Mouse (Mus musculus) hindbrain, embryonic 14.5 days (tissue): ENCODE data around the gene Olfr155. TPM values are rescaled to one million over a fixed set of nuclear protein-coding genes. Genes with fewer than 3 reads are reported as not detected.
A peak's percentile ranks its signal among the peaks of the same experiment; 100 is the strongest.

ENCODE experiments used
- ATAC-seq: fragments of 200-750 bp; cut with Nextera tagmentation; 2 replicates; pipeline ENCODE4 v1.8.0; 2017; ENCODE audit warnings: moderate number of reproducible peaks, mild to moderate bottlenecking, moderate TSS enrichment, moderate library complexity; ENCODE audit not compliant: low FRiP score
- DNase-seq: peaks from one replicate; pipeline ENCODE4 v3.0.0-alpha.2; 2015; ENCODE audit warnings: low spot score
- H3K27ac ChIP-seq: fragments of 300-500 bp; sonication (generic); 2 replicates; pipeline ENCODE4 v1.5.1; 2014; ENCODE audit warnings: mild to moderate bottlenecking, moderate library complexity
- H3K27me3 ChIP-seq: fragments of 300-500 bp; sonication (generic); 2 replicates; pipeline ENCODE4 v1.6.1; 2014; ENCODE audit warnings: mild to moderate bottlenecking, low read length, mixed read lengths; ENCODE audit not compliant: control insufficient read depth, insufficient read depth
- H3K36me3 ChIP-seq: fragments of 300-500 bp; sonication (generic); replicated peaks from 2 replicates; pipeline ENCODE4 v1.6.1; 2014; ENCODE audit not compliant: control insufficient read depth, insufficient read depth
- H3K4me1 ChIP-seq: fragments of 300-500 bp; sonication (generic); replicated peaks from 2 replicates; pipeline ENCODE4 v1.6.1; 2014; ENCODE audit warnings: antibody characterized with exemption, low read length, mixed read lengths; ENCODE audit not compliant: control insufficient read depth, insufficient read depth
- H3K4me2 ChIP-seq: fragments of 300-500 bp; sonication (generic); replicated peaks from 2 replicates; pipeline ENCODE4 v1.6.1; 2014; ENCODE audit warnings: mild to moderate bottlenecking, moderate library complexity
- H3K4me3 ChIP-seq: fragments of 300-500 bp; sonication (generic); replicated peaks from 2 replicates; pipeline ENCODE4 v1.5.1; 2014; ENCODE audit warnings: mild to moderate bottlenecking, low read length
- H3K9ac ChIP-seq: fragments of 300-500 bp; sonication (generic); 2 replicates; pipeline ENCODE4 v1.6.1; 2014
- H3K9me3 ChIP-seq: fragments of 300-500 bp; sonication (generic); 2 replicates; pipeline ENCODE4 v1.6.1; 2016; ENCODE audit warnings: low read length; ENCODE audit not compliant: control insufficient read depth
- WGBS: fragments of 180-500 bp; shearing (Covaris S2); extraction: QIAGEN DNeasy Blood & Tissue Kit; methylation state at CpG from one replicate; pipeline ENCODE4 v1.1.7; 2014; 5-methylcytosine and 5-hydroxymethylcytosine counted together
- polyA plus RNA-seq: library from polyadenylated mRNA; unstranded; fragments of >200 nt; fragmentation: Nextera tagmentation; extraction: Ambion mirVana; gene quantifications from 2 replicates; pipeline ENCODE4 v1.2.1, GENCODE M21; 2014

Olfr155 gene
- polyA plus RNA-seq, 1 experiment from 2014 or later: not detected

DNA sequence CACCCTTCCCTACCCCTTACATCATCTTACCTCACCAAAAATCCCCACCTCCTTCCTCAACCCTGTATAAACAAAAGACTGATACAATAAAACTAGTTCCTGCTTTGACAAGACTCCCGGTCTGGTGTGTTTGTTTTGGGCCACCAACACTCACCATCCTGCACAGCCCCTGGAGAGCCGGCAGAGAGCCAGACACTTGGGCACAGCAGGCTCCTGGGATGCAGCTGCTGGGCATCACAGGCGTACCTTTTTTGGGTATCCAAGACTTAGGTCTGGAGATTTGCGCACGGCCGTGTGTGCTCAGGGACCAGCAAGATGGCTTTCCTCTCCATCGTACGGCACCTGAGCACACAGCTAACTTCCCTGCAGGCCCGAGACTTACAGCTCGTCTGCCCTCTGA, 8.5 kb downstream of the Olfr155 start:
- DNase-seq: no peak
- no peaks in the 10 kb centered on the region for H3K4me1 ChIP-seq

DNA sequence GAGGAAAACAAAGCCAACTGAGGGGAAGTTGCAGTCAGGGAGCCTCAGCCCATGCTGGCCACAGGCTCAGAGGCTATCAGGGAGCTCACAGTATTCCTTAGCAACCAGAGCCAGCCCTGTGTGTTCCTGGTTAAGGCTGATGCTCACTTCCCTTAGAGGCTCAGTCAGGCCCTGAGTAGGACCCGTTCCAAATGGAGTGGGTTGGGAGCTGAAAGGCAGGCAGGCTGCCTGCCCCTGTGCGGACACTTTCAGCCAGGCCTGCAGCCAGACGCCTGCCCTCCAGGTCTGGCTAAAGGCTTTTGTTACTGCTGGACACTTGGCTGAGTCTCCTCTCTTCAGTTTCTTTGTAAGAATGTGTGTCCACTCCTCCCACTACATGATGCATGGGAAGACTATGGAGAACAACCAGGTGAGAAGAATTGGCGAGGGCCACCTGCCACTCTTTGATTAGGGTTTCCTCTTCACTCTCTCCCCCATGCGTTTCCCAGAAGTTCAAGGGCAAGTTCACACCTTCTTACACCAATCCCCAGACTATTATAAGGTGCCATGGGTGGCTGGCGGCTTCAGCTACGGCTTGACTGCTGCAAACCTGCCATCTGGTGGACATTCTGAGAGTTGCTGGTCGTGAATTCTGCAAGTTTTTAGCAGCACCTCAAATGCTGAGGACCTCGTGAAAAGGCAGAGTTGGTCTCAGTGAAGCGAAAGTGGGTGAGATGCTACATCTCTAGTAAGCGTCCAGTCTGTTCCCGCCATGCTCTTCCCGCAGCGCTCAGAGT, 9.6 kb downstream of the Olfr155 start:
- Histone ChIP-seq H3K4me1 (no peaks in the 10 kb centered on the region), H3K9ac (no peak overlapping the region), H3K4me2 (no peak overlapping the region), H3K27ac (no peak overlapping the region), H3K27me3 (no peaks in the 10 kb centered on the region), H3K36me3 (no peaks in the 10 kb centered on the region), H3K4me3 (no peak overlapping the region), H3K9me3 (no peaks in the 10 kb centered on the region)
- DNase-seq (peak; percentile 91), ATAC-seq (no peak; the same call in 1 of the 2 replicates)
- WGBS: 16% methylated on average over 14 of the region's 14 CpGs

More for the DNA sequence above, 8.5 kb downstream of the Olfr155 start:
- Histone ChIP-seq H3K36me3 (no peaks in the 10 kb centered on the region), H3K27ac (no peak overlapping the region), H3K9me3 (no peaks in the 10 kb centered on the region), H3K27me3 (no peaks in the 10 kb centered on the region), H3K9ac (no peak overlapping the region), H3K4me3 (no peak overlapping the region), H3K4me2 (no peak overlapping the region)
- no peak for ATAC-seq
- 81% methylated on average over 10 of the region's 10 CpGs for WGBS

DNA sequence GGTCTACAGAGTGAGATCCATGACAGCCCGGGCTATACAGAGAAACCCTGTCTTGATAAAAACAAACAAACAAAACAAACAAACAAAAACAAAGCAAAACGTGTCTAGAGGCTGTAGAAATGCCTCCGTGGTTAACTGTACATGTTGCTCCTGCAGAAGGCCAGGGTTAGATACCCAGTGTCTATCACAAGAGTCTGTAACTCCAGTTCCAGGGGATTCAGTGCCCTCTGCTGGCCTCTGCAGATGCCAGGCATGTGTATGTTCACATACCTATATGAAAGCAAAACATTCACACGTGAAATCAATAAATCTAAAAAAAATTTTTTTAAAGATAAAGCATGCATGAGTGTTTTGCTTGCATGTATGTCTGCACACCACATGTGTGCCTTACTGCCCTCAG, 11.9 kb downstream of the Olfr155 start:
- Histone ChIP-seq H3K9me3 (0 out of 2 replicates have a peak, but pooled peaks cover 2% of the 10 kb centered on the region), H3K36me3 (no peaks in the 10 kb centered on the region), H3K4me1 (no peaks in the 10 kb centered on the region), H3K9ac (no peak overlapping the region), H3K4me2 (no peak overlapping the region), H3K27ac (no peak overlapping the region), H3K27me3 (no peaks in the 10 kb centered on the region), H3K4me3 (no peak overlapping the region)
- DNase-seq: no peak
- WGBS: 72% methylated on average over 4 of the region's 4 CpGs
- ATAC-seq: no peak

DNA sequence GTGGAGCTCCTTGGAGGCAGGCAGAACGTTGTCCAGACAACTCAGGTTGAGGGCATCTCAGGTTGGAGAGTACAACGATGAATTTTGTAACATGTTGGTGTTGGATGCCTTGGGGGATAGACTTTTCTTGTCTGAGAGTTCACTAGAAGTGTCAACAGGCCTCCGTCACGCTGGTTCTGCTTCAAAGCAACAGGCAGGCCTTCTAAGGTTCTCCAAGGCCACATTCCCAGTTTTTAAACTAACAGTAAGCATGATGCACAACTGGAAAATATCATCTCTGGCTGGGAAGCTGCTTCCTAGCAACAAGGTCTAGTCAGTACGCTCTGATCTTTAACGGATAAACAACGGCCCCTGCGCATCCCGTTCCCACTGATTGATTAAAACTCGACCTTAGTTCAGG, 18.5 kb downstream of the Olfr155 start:
- no peaks in the 10 kb centered on the region for H3K4me1 ChIP-seq
- 0 out of 2 replicates have a peak, but pooled peaks cover 2% of the 10 kb centered on the region for H3K9me3 ChIP-seq
- H3K36me3 ChIP-seq: no peaks in the 10 kb centered on the region
- H3K9ac ChIP-seq: no peak overlapping the region
- DNase-seq (no peak), ATAC-seq (no peak)
- H3K4me2 ChIP-seq: no peak overlapping the region
- H3K27me3 ChIP-seq: no peaks in the 10 kb centered on the region
- WGBS: 90% methylated on average over 10 of the region's 10 CpGs
- no peak overlapping the region for H3K27ac ChIP-seq
- H3K4me3 ChIP-seq: no peak overlapping the region

DNA sequence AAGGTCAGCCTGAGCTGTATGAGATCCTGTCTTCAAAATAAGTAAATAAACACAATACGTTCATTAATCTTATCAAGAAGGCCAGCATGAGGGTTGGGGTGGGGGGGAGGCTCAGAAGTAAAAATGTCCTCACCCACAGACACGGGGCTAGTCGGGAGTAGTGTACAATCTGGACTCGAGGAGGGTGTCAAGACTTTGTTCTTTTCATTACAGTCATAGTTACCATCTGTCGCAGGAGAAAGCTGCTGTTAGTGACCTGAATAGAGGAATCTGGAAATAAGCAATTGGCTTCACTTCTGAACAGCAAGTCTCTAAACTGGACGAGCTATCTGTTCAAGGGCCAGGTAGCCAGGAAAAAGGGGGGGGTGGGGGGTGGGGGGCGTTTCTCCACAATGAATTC, 23.1 kb downstream of the Olfr155 start:
- H3K27me3 ChIP-seq: no peaks in the 10 kb centered on the region
- DNase-seq: no peak
- H3K9ac ChIP-seq: peak overlapping the region; percentile 88; the same call in 1 of the 2 replicates
- peak overlapping the region; percentile 89 for H3K4me2 ChIP-seq
- H3K27ac ChIP-seq: no peak overlapping the region
- H3K9me3 ChIP-seq: no peaks in the 10 kb centered on the region
- no peaks in the 10 kb centered on the region for H3K36me3 ChIP-seq
- peak overlapping the region; percentile 97 for H3K4me3 ChIP-seq
- peaks cover 11% of the 10 kb centered on the region; the same call in 1 of the 2 replicates for H3K4me1 ChIP-seq
- WGBS: 43% methylated on average over 7 of the region's 7 CpGs
- ATAC-seq: no peak

DNA sequence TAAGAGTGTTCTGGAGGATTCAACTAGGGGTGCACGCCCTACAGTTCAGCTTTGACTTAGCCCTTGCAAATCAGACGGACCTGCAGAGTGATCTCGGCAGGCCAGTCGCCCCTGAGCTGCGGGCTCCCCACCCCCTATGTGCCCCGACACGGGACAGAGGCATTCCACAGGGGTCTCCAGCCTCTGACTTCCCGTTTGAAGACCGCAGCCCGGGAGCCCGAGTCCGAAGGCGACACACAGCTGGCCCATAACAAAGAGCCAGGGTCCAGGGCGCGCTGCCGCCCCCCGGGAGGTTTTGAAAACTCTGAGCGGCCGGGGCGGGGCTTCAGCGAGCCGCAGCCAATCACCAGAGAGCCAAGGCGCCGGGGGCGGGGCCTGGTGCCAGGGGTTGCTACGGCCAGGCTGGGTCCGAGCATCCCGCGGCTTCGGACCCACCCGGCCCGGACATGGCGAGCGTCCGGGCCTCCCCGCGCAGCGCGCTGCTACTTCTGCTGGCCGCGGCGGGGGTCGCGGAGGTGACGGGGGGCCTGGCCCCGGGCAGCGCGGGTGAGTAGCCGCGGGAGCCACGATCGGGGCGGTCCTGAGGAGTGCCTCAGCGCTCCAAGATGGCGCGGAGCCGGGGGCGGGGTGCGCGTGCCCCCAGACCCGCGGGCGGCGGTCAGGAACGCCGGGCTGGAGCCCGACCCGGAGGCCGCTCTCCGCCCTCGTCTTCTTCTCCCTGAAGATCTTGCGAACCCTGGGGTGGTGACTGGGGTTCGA, 24.0 kb downstream of the Olfr155 start, which contains the start of gene Reck:
Gene Reck (plus strand): TSS at position 371 of the 759 bp plus-strand sequence.
- no peaks in the 10 kb centered on the region for H3K27me3 ChIP-seq
- peak within 1 kb of the TSS; percentile 97 for H3K4me3 ChIP-seq
- peak within 1 kb of the TSS; percentile 88 for H3K9ac ChIP-seq
- ATAC-seq: peak; percentile 94
- H3K4me2 ChIP-seq: peak within 1 kb of the TSS; percentile 89
- H3K36me3 ChIP-seq: no peaks in the 10 kb centered on the region
- whole genome bisulfite sequencing: under 1% methylated on average over 72 of the region's 73 CpGs
- peak within 1 kb of the TSS; percentile 72 for H3K27ac ChIP-seq
- peaks cover 11% of the 10 kb centered on the region; the same call in 1 of the 2 replicates for H3K4me1 ChIP-seq
- H3K9me3 ChIP-seq: no peaks in the 10 kb centered on the region
- peak; percentile 90 for DNase-seq

DNA sequence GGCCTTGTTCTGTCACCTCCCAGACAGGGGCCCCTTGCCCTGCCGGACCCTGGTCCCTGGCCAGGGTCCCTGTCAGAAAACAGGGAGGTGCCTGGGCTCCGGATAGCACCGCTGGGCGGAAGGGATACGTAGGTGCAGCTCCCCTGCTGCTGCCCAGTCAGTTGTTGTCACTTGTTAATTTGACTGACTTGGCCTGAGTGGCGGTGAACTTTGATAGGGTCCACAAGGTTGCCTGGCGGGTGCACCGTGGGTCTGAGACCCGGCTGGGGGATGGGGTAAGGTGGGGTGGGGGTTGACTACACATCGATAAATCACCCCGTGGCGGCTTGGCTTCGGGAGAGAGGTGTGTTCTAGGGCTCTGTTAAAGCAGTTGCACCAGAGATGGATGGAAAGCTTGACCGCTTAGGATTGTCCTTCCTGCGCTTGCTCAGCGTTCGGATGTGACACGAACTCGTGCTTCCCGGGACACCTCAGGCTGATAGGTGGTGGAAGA, 24.6 kb downstream of the Olfr155 start:
- Histone ChIP-seq H3K36me3 (no peaks in the 10 kb centered on the region), H3K27me3 (no peaks in the 10 kb centered on the region), H3K4me2 (peak overlapping the region; percentile 89), H3K27ac (peak overlapping the region; percentile 72), H3K4me3 (peak overlapping the region; percentile 97), H3K9ac (peak overlapping the region; percentile 88), H3K4me1 (peaks cover 11% of the 10 kb centered on the region; the same call in 1 of the 2 replicates), H3K9me3 (no peaks in the 10 kb centered on the region)
- WGBS: under 1% methylated on average over 20 of the region's 20 CpGs
- ATAC-seq (peak; percentile 62), DNase-seq (no peak)

DNA sequence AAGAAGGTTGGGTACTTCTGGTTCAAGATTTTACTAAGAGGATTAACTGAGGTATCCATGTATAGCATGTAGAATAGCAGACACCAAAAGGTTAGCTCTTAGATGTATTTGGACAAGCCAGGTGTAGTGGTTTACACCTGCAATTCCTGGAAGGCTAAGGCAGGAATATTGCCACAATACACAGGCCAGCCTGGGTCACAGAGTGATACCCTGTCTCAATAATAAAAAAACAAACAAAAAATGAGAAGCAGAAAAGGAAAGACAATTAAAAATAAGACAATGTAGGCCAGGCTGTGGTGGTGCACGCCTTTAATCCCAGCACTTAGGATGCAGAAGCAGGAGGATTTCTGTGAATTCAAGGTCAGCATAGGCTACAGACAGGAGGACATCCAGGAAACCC, 25.9 kb downstream of the Olfr155 start:
- Histone ChIP-seq H3K36me3 (no peaks in the 10 kb centered on the region), H3K4me3 (no peak overlapping the region), H3K4me2 (no peak overlapping the region), H3K9ac (no peak overlapping the region), H3K27me3 (no peaks in the 10 kb centered on the region), H3K9me3 (no peaks in the 10 kb centered on the region), H3K4me1 (peaks cover 11% of the 10 kb centered on the region; the same call in 1 of the 2 replicates), H3K27ac (no peak overlapping the region)
- WGBS: 100% methylated on average over 1 of the region's 1 CpGs
- DNase-seq: no peak
- ATAC-seq: no peak

DNA sequence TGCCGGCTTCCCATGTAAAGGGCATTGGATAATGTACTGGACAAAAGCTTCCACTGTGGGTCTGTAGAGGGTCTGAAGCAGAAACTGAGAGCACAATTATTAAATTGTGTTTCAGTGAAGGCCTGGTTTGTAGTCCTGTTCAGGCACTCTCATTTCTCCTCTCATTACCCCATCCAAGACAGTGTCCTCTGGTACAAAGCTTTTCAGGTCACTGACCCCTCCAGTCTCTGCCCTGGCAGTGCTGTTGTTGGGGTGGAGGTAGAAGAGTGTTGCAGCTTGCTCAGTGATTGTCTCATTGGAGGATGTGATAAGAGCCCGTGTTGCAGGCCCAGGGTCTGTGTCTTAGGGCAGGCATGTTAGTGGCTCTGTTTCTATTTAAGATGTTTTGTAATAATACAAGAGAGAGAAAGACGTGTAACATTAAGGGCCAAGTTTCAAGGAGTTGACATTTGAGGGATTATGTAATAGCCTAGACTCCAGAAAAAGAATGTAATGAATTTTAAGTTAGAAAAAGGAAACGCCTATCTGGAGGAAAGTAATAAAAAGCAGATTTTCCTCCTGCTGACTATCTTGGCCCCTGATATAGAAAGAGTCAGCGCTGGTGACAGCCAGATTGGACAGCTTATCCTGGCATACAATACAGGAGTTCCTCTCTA, 26.9 kb downstream of the Olfr155 start:
- no peaks in the 10 kb centered on the region for H3K9me3 ChIP-seq
- no peaks in the 10 kb centered on the region for H3K27me3 ChIP-seq
- no peak overlapping the region for H3K4me2 ChIP-seq
- ATAC-seq (no peak), DNase-seq (no peak)
- H3K4me1 ChIP-seq: peaks cover 11% of the 10 kb centered on the region; the same call in 1 of the 2 replicates
- no peak overlapping the region for H3K27ac ChIP-seq
- H3K4me3 ChIP-seq: no peak overlapping the region
- H3K36me3 ChIP-seq: no peaks in the 10 kb centered on the region
- 53% methylated on average over 5 of the region's 5 CpGs for WGBS
- no peak overlapping the region for H3K9ac ChIP-seq
